Mouse (Mus musculus): Measurements from ENCODE around the gene Adamts15.

DNA sequence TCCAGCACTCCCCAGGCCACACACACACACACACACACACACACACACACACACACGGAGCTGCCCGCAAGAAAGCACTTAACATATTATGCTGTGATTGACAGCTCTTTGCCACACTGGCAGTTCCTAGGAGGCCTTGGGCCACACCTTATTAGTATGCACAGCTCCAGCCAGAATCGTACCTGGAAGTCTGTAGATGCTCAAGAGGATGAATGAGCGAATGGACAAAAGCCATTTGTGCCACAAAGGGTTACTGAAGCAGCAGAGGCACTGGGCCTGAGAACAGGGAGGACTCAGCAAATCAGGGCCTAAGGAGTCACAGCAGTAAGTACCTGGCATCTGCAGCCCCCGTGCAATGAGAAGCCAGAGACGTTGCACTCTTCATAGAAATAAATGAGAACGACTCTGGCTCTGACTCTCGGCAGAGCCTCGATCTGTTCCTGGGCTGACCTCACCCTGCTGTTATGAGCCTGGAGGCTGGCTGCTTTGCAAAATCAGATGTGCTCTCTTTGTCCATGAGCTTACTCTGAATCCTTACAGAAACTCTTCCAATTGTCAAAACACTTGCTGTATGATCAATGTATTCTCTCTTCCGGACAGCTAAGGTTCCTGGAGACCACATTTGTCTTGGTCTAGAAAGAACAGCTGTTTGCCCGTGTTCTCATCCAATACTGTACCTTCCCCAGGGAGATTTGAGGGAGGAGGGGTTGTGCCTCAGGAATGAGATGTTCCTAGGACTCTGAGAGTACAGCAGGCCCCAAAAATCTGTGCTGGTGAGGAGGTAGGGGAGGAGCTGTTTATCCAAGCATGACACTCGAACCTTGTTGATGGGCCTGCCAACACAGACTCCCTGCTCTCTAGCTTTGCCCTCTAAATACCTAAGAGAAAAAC is 3.5 kb downstream of the Adamts15 start:
- TF ChIP-seq CTCF (conservative IDR thresholded peaks at IDR 0.05; ENCODE audit: low read length) = no peak
- no peak for TF ChIP-seq POU5F1 (IDR thresholded peaks at IDR 0.05; ENCODE audit: borderline replicate concordance, low read length)
- no peak for TF ChIP-seq NANOG (IDR thresholded peaks at IDR 0.05; ENCODE audit: borderline replicate concordance, low read length)

Data from E14TG2a.4 (cell line).